Mouse (Mus musculus) ES-E14 (cell line): ENCODE measurements at regions not wholly inside any gene's neighbourhood (a gene's known extent, or its start where the extent isn't known, plus 50 kb on each side); places are given as distances from the start of the nearest gene placed in this dataset.

Experiments used
- CHD2 ChIP-seq: IDR thresholded peaks from 2 replicates; pipeline ENCODE4 v1.6.1; 2014; ENCODE audit warnings: mild to moderate bottlenecking, low read depth, low read length, inconsistent platforms
- HCFC1 ChIP-seq: IDR thresholded peaks from 2 replicates; pipeline ENCODE4 v1.6.1; 2012; ENCODE audit warnings: low read length, inconsistent platforms, borderline replicate concordance; ENCODE audit not compliant: insufficient read depth
- MAFK ChIP-seq: IDR thresholded peaks from 2 replicates; pipeline ENCODE4 v1.6.1; 2014; ENCODE audit warnings: mild to moderate bottlenecking, low read depth, low read length, inconsistent platforms; ENCODE audit not compliant: insufficient read depth
- ZC3H11A ChIP-seq: IDR thresholded peaks from 2 replicates; pipeline ENCODE4 v1.6.1; 2012; ENCODE audit warnings: low read depth, mild to moderate bottlenecking, inconsistent platforms, low read length, borderline replicate concordance
- ZNF384 ChIP-seq: IDR thresholded peaks from 2 replicates; pipeline ENCODE4 v1.6.1; 2012; ENCODE audit warnings: low read depth, low read length, inconsistent platforms

DNA sequence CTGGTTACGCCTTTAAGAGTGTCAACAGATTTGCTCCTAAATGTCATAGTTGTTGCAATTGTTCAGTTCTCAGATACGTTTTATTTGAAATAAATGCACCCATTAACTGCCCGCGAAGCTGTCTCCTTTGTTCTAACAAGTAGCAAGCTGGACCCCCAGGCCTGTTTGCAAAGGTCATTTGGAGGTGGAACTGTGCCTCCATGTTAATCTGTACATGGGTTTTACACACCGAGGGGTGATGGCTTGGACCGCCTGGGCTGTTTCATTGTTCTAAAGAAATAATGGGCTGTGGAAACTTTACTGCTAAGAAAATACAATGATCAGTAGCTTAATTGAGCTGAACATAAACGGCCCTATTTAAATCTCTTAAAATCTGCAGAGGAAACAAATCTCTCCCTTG lies 178.8 kb downstream of the Klf6 start:
- TF ChIP-seq MAFK (no peak), ZNF384 (no peak), HCFC1 (no peak), CHD2 (no peak), ZC3H11A (no peak)
